Mouse (Mus musculus): Measurements from ENCODE around the gene Tmcc2. TPM values are rescaled to one million over a fixed set of nuclear protein-coding genes. Genes with fewer than 3 reads are reported as not detected.

Tmcc2 gene
- polyA plus RNA-seq, 1 experiment from 2014 or later = 154 TPM

DNA sequence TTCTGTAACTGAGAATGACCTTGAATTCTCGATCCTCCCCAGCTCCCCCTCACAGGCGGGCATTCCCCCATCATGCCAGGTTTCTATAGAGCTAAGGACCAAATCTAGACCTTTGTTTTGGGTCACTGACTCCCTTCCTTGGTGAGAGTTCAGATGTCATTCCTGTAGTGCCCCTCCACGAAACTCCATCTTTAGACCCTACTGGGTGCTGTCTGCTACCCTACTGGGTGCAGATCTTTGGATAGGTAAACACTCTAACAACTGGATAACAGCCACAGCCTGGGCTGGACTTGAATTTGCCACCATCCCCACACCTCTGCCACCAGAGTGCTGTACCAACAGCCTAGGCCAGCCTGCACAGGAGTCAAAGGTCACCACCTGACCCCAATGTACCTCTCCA, 48.6 kb downstream of the Tmcc2 start:
- Histone ChIP-seq H3K4me2 (ENCODE audit: low read depth, low read length) (peak overlapping the region; percentile 40; the same call in 1 of the 2 replicates), H3K9ac (replicated peaks) (no peak overlapping the region), H3K4me1 (ENCODE audit: insufficient read depth) (peaks cover 26% of the 10 kb centered on the region), H3K9me3 (ENCODE audit: low read length) (no peaks in the 10 kb centered on the region), H3K27me3 (ENCODE audit: insufficient read depth, low read length) (no peaks in the 10 kb centered on the region), H3K4me3 (ENCODE audit: low read depth, low read length) (no peak overlapping the region), H3K27ac (ENCODE audit: low read depth) (peak overlapping the region; percentile 75; the same call in 1 of the 2 replicates), H3K36me3 (replicated peaks; ENCODE audit: insufficient read depth, low read length) (no peaks in the 10 kb centered on the region)
- 42% methylated on average over 3 of the region's 3 CpGs for WGBS (ENCODE audit: insufficient replicate concordance)
- TF ChIP-seq CTCF (IDR thresholded peaks at IDR 0.05; ENCODE audit: low read depth) (no peak), EP300 (IDR thresholded peaks at IDR 0.05; ENCODE audit: low read depth) (no peak)
- DNase-seq = no peak
- ATAC-seq = peak; percentile 16; the same call in 1 of the 2 replicates

DNA sequence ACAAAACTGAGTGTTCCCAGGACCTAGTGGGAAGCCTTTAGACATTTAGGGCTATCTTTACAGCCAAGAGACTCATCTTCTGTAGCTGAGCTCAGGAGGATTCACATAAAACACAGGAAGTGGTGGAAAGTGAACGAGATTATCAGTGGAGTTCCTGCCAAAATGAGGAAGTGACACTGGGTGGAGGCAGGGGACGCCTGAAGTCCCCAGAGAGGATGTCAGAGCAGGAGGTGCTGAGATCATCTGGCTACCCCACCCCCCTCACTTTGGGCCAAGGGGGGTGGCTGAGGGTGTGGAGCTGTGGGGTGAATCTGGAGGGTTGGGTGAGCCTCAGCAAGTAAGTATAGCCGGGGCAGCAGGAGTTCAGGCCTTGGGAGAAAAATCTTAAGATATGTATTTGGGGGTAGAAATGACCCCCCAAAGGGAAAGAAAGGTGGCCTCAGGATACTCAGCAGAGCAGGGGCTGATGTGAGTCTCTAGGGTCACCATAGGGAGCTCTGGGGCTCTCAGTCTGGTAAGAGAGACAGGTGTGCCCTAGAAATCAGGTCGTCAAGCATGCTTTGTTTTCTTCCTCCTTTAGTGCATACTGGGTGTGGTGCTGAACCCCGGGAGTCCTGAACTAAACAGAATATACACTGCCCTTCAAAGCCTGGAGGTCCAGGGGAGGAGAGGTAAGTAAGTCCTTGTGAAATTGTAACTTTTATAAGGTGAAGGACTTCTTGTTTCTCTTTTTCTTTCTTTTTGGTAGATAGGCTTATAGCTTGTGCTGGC, 49.2 kb downstream of the Tmcc2 start:
- WGBS (ENCODE audit: insufficient replicate concordance) = 19% methylated on average over 5 of the region's 5 CpGs
- no peaks in the 10 kb centered on the region for H3K27me3 ChIP-seq (ENCODE audit: insufficient read depth, low read length)
- DNase-seq = peak; percentile 73
- H3K4me3 ChIP-seq (ENCODE audit: low read depth, low read length) = no peak overlapping the region
- H3K4me1 ChIP-seq (ENCODE audit: insufficient read depth) = peaks cover 32% of the 10 kb centered on the region
- no peaks in the 10 kb centered on the region for H3K36me3 ChIP-seq (replicated peaks; ENCODE audit: insufficient read depth, low read length)
- peak overlapping the region; percentile 85 for H3K27ac ChIP-seq (ENCODE audit: low read depth)
- no peaks in the 10 kb centered on the region for H3K9me3 ChIP-seq (ENCODE audit: low read length)
- H3K4me2 ChIP-seq (ENCODE audit: low read depth, low read length) = peak overlapping the region; percentile 40; the same call in 1 of the 2 replicates
- H3K9ac ChIP-seq (replicated peaks) = 0 out of 2 replicates have a peak overlapping the region, but pooled peaks have one; percentile 2
- peak; percentile 59 for ATAC-seq
- peak; percentile 54; the same call in 1 of the 2 replicates for TF ChIP-seq EP300 (IDR thresholded peaks at IDR 0.05; ENCODE audit: low read depth)
- no peak for TF ChIP-seq CTCF (IDR thresholded peaks at IDR 0.05; ENCODE audit: low read depth)

DNA sequence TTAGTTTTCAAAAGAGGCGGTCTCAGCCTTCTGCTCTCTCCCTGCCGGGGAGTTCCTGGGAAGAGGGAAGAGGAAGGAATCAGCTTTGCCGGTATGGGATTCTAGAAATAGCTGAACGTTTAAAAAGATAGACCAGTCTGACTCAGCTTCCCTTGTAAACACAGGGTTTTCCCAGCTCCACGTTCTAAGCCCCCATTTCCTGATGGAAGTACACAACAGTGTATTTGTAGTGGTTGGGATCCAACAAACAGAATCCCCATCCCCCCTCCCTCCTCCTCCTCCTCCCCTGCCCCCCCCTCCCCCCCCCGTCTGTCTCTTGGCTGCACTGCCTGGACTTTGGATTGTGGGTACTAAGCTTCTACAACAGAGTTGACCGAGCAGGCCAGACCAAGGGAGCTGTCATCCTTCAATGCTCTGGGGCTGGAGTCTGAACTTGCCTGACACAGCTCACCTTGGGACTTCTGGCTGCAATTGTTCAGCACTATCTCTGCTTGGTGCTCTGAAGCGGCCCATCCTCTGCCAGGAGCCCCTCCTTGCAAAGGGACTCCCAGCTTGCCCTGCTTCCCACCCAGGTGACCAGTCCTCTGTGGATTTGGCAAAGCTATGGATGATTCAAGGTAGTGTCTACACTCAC, 52.9 kb downstream of the Tmcc2 start:
- ATAC-seq = peak; percentile 8; the same call in 1 of the 2 replicates
- H3K27ac ChIP-seq (ENCODE audit: low read depth) = peak overlapping the region; percentile 64; the same call in 1 of the 2 replicates

DNA sequence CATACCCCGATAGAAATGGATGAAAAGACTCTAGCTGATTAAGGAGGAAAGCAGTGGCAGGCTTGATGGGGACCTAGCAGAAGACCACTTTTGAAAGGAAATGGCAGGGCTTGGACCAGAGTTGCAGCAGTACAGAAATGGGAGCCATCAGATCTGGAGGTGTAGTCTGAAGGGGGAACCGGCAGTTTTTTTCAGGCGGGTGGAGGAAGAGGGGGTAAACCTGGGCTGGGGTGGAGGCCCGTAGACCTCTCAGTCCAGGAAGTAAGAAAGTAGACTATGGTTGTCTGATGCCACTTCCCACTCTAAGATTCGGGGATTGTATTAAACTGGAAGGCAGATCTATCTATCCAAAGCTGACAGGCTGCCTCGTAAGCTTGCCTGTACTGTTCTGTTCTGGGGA, 54.2 kb downstream of the Tmcc2 start:
- no peak overlapping the region for H3K4me3 ChIP-seq (ENCODE audit: low read depth, low read length)
- H3K9ac ChIP-seq (replicated peaks) = no peak overlapping the region
- TF ChIP-seq EP300 (IDR thresholded peaks at IDR 0.05; ENCODE audit: low read depth) = no peak
- TF ChIP-seq CTCF (IDR thresholded peaks at IDR 0.05; ENCODE audit: low read depth) = no peak
- ATAC-seq = no peak
- no peaks in the 10 kb centered on the region for H3K9me3 ChIP-seq (ENCODE audit: low read length)
- H3K27ac ChIP-seq (ENCODE audit: low read depth) = no peak overlapping the region
- no peaks in the 10 kb centered on the region for H3K27me3 ChIP-seq (ENCODE audit: insufficient read depth, low read length)
- H3K36me3 ChIP-seq (replicated peaks; ENCODE audit: insufficient read depth, low read length) = peaks cover 6% of the 10 kb centered on the region; the same call in 1 of the 2 replicates
- DNase-seq = no peak
- no peak overlapping the region for H3K4me2 ChIP-seq (ENCODE audit: low read depth, low read length)
- 35% methylated on average over 6 of the region's 6 CpGs for WGBS (ENCODE audit: insufficient replicate concordance)
- peaks cover 53% of the 10 kb centered on the region for H3K4me1 ChIP-seq (ENCODE audit: insufficient read depth)

More for the DNA sequence above, 52.9 kb downstream of the Tmcc2 start:
- H3K4me2 ChIP-seq (ENCODE audit: low read depth, low read length) = no peak overlapping the region
- peaks cover 62% of the 10 kb centered on the region for H3K4me1 ChIP-seq (ENCODE audit: insufficient read depth)
- H3K4me3 ChIP-seq (ENCODE audit: low read depth, low read length) = no peak overlapping the region
- no peaks in the 10 kb centered on the region for H3K9me3 ChIP-seq (ENCODE audit: low read length)
- no peak for TF ChIP-seq EP300 (IDR thresholded peaks at IDR 0.05; ENCODE audit: low read depth)
- TF ChIP-seq CTCF (IDR thresholded peaks at IDR 0.05; ENCODE audit: low read depth) = no peak
- H3K9ac ChIP-seq (replicated peaks) = no peak overlapping the region
- no peaks in the 10 kb centered on the region for H3K36me3 ChIP-seq (replicated peaks; ENCODE audit: insufficient read depth, low read length)
- H3K27me3 ChIP-seq (ENCODE audit: insufficient read depth, low read length) = no peaks in the 10 kb centered on the region
- DNase-seq = no peak
- WGBS (ENCODE audit: insufficient replicate concordance) = 39% methylated on average over 8 of the region's 8 CpGs

DNA sequence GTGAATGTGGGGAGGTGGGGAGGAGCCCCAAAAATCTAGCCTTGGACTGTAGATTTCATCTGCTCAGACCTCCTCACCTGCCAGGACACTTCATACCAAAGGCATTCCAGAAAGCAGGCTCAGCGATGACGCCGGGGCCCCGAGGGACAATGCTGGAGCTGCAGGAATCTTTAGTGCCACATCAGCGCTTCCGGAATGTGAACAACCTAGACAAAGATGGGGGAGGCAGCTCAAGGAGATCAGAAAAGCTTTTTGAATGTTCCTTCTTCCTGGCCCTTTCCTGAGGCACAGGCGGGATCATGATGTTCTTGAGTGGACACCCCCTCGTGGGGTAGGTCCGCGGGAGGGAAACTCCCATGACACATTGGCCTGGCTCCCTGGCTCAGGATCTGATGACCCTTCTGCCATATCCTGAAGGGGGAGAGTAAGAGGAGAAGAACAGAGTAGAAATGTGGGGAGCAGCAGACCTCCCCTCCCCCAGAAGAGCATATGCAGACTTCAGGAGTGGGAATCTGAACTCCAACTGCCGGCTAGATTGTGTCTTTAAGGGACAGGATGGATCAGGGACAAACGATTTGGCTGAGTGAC, 55.6 kb downstream of the Tmcc2 start:
- peaks cover 20% of the 10 kb centered on the region for H3K36me3 ChIP-seq (replicated peaks; ENCODE audit: insufficient read depth, low read length)
- H3K27me3 ChIP-seq (ENCODE audit: insufficient read depth, low read length) = no peaks in the 10 kb centered on the region
- H3K4me1 ChIP-seq (ENCODE audit: insufficient read depth) = peaks cover 44% of the 10 kb centered on the region
- DNase-seq (no peak), ATAC-seq (no peak)
- 66% methylated on average over 12 of the region's 12 CpGs for WGBS (ENCODE audit: insufficient replicate concordance)
- H3K9ac ChIP-seq (replicated peaks) = no peak overlapping the region
- H3K4me3 ChIP-seq (ENCODE audit: low read depth, low read length) = no peak overlapping the region
- no peak for TF ChIP-seq EP300 (IDR thresholded peaks at IDR 0.05; ENCODE audit: low read depth)
- TF ChIP-seq CTCF (IDR thresholded peaks at IDR 0.05; ENCODE audit: low read depth) = no peak
- H3K27ac ChIP-seq (ENCODE audit: low read depth) = peak overlapping the region; percentile 84
- H3K9me3 ChIP-seq (ENCODE audit: low read length) = no peaks in the 10 kb centered on the region
- no peak overlapping the region for H3K4me2 ChIP-seq (ENCODE audit: low read depth, low read length)
